Mouse (Mus musculus) activated CD4-positive, CD25-positive, alpha-beta regulatory T cell (primary cell): Measurements from ENCODE around the gene 1700024G13Rik. TPM values are rescaled to one million over a fixed set of nuclear protein-coding genes. Genes with fewer than 3 reads are reported as not detected.

Experiments used
- polyA plus RNA-seq, 2 experiments: library from polyadenylated mRNA; unstranded; fragments of 100-300 nt; shearing (Covaris generic); gene quantifications; one replicate each; pipeline ENCODE4 v1.2.1; 2017

1700024G13Rik gene
- polyA plus RNA-seq: not detected

DNA sequence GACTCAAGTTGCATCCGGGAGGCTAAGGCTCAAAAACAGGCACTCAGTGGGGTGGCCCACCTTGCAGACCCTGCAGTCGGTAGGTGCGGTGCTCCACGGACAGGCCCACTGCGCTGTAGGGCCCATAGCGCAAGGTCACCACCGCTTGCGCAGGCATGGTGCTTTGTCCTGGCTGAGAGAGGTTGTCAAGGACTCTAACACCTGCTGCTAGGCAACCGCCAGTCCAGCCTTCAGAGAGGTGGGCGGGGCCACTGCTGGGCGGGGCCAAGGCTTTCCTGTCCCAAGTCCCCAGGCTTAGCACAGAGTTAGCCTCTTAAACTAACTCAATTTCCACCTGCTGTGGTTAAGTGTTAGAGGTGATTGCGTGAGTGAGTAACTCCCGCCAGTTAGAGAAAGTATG, at the start of gene 1700024G13Rik:
1700024G13Rik (minus strand) TSS at position 196 of the 400 bp plus-strand sequence.

Other genes starting within 250 kb of the 1700024G13Rik start
- gene Msmb, start 246.4 kb downstream of the 1700024G13Rik start, polyA plus RNA-seq: not detected
- 10 to 100 TPM; 79.2 to 79.7 TPM for gene Ncoa4, start 228.5 kb downstream of the 1700024G13Rik start, polyA plus RNA-seq
- 100 to 1,000 TPM; 107 to 148 TPM for gene Timm23, start 186.5 kb downstream of the 1700024G13Rik start, polyA plus RNA-seq
- 10 to 100 TPM; 62.1 to 80.3 TPM for gene Parg, start 186.4 kb downstream of the 1700024G13Rik start, polyA plus RNA-seq
- under 1 TPM; 0.07 to 0.20 TPM for gene Ogdhl, start 66.4 kb downstream of the 1700024G13Rik start, polyA plus RNA-seq
- gene Slc18a3, start 76.5 kb upstream of the 1700024G13Rik start, polyA plus RNA-seq: not detected
- gene Chat, start 77.6 kb upstream of the 1700024G13Rik start, polyA plus RNA-seq: under 1 TPM in 1 of 2 experiments, not detected in 1; 0.32 TPM
- 10 to 100 TPM; 27.7 to 33.4 TPM for gene Ercc6, start 125.1 kb upstream of the 1700024G13Rik start, polyA plus RNA-seq
- not detected for gene Prrxl1, start 211.0 kb upstream of the 1700024G13Rik start, polyA plus RNA-seq